Mouse (Mus musculus): Measurements from ENCODE around the gene Ncam2. TPM values are rescaled to one million over a fixed set of nuclear protein-coding genes. Genes with fewer than 3 reads are reported as not detected.
"Not testable (repeated sequence)": the region's sequence is repeated elsewhere in the genome, so short reads cannot be mapped to it uniquely, and the experiment has no call there.

Ncam2 gene
- polyA plus RNA-seq, 1 experiment from 2014 or later: 0.11 TPM

DNA sequence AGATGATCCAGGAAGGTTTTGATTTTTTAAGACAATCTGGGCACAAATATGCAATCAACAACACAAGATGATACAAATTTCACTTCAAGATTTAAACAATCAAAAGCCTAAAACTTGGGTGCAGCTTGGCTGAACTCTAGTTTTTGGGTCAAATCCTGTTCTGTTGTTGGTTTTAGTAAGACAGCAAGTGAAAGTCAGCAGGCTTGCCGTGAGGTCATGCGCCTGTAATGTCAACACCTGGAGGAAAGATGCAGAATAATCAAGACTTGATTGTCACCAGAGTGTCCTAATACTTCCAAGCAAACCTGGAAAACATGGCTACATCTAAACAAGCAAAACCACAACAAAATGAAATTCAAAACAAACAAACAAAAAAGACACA, 237.4 kb downstream of the Ncam2 start:
- TF ChIP-seq CTCF (IDR thresholded peaks at IDR 0.05) (no peak), EP300 (IDR thresholded peaks at IDR 0.05) (no peak)
- 85% methylated on average over 2 of the region's 2 CpGs for WGBS

GRCm38 (mm10) chr16:81450851-81451250, 250.4 kb downstream of the Ncam2 start:
- WGBS: 88% methylated on average over 5 of the region's 5 CpGs
- Histone ChIP-seq H3K36me3 (ENCODE audit: insufficient read depth, low read length) (no peaks in the 10 kb centered on the region), H3K9ac (replicated peaks; ENCODE audit: low read depth) (no peak overlapping the region), H3K4me3 (ENCODE audit: low read depth, low read length) (no peak overlapping the region), H3K27ac (ENCODE audit: low read length) (no peak overlapping the region), H3K9me3 (ENCODE audit: low read length) (no peaks in the 10 kb centered on the region), H3K4me1 (ENCODE audit: insufficient read depth, low read depth, low read length) (no peaks in the 10 kb centered on the region), H3K4me2 (replicated peaks; ENCODE audit: low read depth, low read length) (no peak overlapping the region), H3K27me3 (replicated peaks; ENCODE audit: insufficient read depth, low read length) (no peaks in the 10 kb centered on the region)
- DNase-seq (ENCODE audit: low spot score): no peak
- TF ChIP-seq CTCF (IDR thresholded peaks at IDR 0.05) (no peak), EP300 (IDR thresholded peaks at IDR 0.05) (no peak)
- ATAC-seq: no peak

More for the DNA sequence above, 237.4 kb downstream of the Ncam2 start:
- Histone ChIP-seq H3K9ac (replicated peaks; ENCODE audit: low read depth) (no peak overlapping the region), H3K27me3 (replicated peaks; ENCODE audit: insufficient read depth, low read length) (no peaks in the 10 kb centered on the region), H3K27ac (ENCODE audit: low read length) (no peak overlapping the region), H3K9me3 (ENCODE audit: low read length) (no peaks in the 10 kb centered on the region), H3K4me1 (ENCODE audit: insufficient read depth, low read depth, low read length) (no peaks in the 10 kb centered on the region), H3K36me3 (ENCODE audit: insufficient read depth, low read length) (no peaks in the 10 kb centered on the region), H3K4me2 (replicated peaks; ENCODE audit: low read depth, low read length) (no peak overlapping the region), H3K4me3 (ENCODE audit: low read depth, low read length) (no peak overlapping the region)
- no peak for DNase-seq (ENCODE audit: low spot score)
- ATAC-seq: no peak

- H3K4me3 ChIP-seq (ENCODE audit: low read depth, low read length): no peak overlapping the region
- no peak overlapping the region for H3K9ac ChIP-seq (replicated peaks; ENCODE audit: low read depth)
- H3K36me3 ChIP-seq (ENCODE audit: insufficient read depth, low read length): no peaks in the 10 kb centered on the region
- no peak for ATAC-seq
- H3K4me2 ChIP-seq (replicated peaks; ENCODE audit: low read depth, low read length): no peak overlapping the region
- H3K9me3 ChIP-seq (ENCODE audit: low read length): no peaks in the 10 kb centered on the region
- no peak for DNase-seq (ENCODE audit: low spot score)
- H3K27me3 ChIP-seq (replicated peaks; ENCODE audit: insufficient read depth, low read length): no peaks in the 10 kb centered on the region
- H3K27ac ChIP-seq (ENCODE audit: low read length): no peak overlapping the region
- no peak for TF ChIP-seq CTCF (IDR thresholded peaks at IDR 0.05)
- TF ChIP-seq EP300 (IDR thresholded peaks at IDR 0.05): no peak
- WGBS: 51% methylated on average over 2 of the region's 2 CpGs
- H3K4me1 ChIP-seq (ENCODE audit: insufficient read depth, low read depth, low read length): no peaks in the 10 kb centered on the region
These were observed 252.5 kb downstream of the Ncam2 start for GRCm38 (mm10) chr16:81452988-81453387.

DNA sequence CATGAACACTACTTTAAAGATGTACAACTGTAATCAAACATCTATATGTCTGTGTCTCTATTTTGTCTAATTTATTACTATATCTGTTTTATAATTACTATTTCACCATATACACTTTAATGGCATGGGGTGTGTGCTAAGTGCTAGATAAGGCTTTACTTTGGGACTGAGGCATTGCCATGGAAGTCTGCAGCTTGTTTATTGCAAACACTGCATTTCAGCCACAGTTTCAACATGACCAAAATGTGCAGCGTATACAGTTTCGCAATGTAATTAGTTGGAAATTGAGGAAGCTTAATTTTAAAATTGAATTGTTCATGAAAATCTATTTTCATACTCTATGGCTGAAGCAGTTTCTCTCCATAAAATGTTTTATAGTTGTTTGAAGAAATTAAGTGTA, 254.0 kb downstream of the Ncam2 start:
- H3K4me1 ChIP-seq (ENCODE audit: insufficient read depth, low read depth, low read length): no peaks in the 10 kb centered on the region
- no peaks in the 10 kb centered on the region for H3K27me3 ChIP-seq (replicated peaks; ENCODE audit: insufficient read depth, low read length)
- H3K9me3 ChIP-seq (ENCODE audit: low read length): no peaks in the 10 kb centered on the region
- no peaks in the 10 kb centered on the region for H3K36me3 ChIP-seq (ENCODE audit: insufficient read depth, low read length)
- no peak overlapping the region for H3K4me3 ChIP-seq (ENCODE audit: low read depth, low read length)
- TF ChIP-seq CTCF (IDR thresholded peaks at IDR 0.05) (no peak), EP300 (IDR thresholded peaks at IDR 0.05) (no peak)
- DNase-seq (ENCODE audit: low spot score) (peak; percentile 21), ATAC-seq (no peak)
- no peak overlapping the region for H3K4me2 ChIP-seq (replicated peaks; ENCODE audit: low read depth, low read length)
- WGBS: 74% methylated on average over 2 of the region's 2 CpGs
- no peak overlapping the region for H3K27ac ChIP-seq (ENCODE audit: low read length)
- no peak overlapping the region for H3K9ac ChIP-seq (replicated peaks; ENCODE audit: low read depth)

DNA sequence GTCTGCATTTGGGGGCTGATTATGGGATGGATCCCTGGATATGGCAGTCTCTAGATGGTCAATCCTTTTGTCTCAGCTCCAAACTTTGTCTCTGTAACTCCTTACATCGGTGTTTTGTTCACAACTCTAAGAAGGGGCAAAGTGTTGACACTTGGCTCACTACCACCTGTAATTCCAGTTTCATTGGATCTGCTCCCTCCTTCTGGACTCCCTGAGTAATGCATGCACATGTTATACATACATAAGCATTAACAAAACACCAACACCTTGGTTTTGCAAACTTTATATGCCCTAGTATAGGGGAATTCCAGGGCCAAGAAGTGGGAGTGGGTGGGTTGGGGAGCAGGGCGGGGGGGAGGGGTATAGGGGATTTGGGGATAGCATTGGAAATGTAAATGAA, 262.2 kb downstream of the Ncam2 start:
- H3K27me3 ChIP-seq (replicated peaks; ENCODE audit: insufficient read depth, low read length); H3K9ac ChIP-seq (replicated peaks; ENCODE audit: low read depth); DNase-seq (ENCODE audit: low spot score); H3K4me1 ChIP-seq (ENCODE audit: insufficient read depth, low read depth, low read length); H3K36me3 ChIP-seq (ENCODE audit: insufficient read depth, low read length); H3K4me3 ChIP-seq (ENCODE audit: low read depth, low read length); ATAC-seq; H3K4me2 ChIP-seq (replicated peaks; ENCODE audit: low read depth, low read length); H3K9me3 ChIP-seq (ENCODE audit: low read length); H3K27ac ChIP-seq (ENCODE audit: low read length): not testable (repeated sequence)
- WGBS: 75% methylated on average over 2 of the region's 2 CpGs

- Histone ChIP-seq H3K4me1 (ENCODE audit: insufficient read depth, low read depth, low read length) (no peaks in the 10 kb centered on the region), H3K4me3 (ENCODE audit: low read depth, low read length) (no peak overlapping the region), H3K36me3 (ENCODE audit: insufficient read depth, low read length) (no peaks in the 10 kb centered on the region), H3K27ac (ENCODE audit: low read length) (no peak overlapping the region), H3K27me3 (replicated peaks; ENCODE audit: insufficient read depth, low read length) (no peaks in the 10 kb centered on the region), H3K9ac (replicated peaks; ENCODE audit: low read depth) (no peak overlapping the region), H3K4me2 (replicated peaks; ENCODE audit: low read depth, low read length) (no peak overlapping the region), H3K9me3 (ENCODE audit: low read length) (no peaks in the 10 kb centered on the region)
- 32% methylated on average over 1 of the region's 1 CpGs for WGBS
- ATAC-seq: no peak
- DNase-seq (ENCODE audit: low spot score): no peak
- no peak for TF ChIP-seq CTCF (IDR thresholded peaks at IDR 0.05)
- TF ChIP-seq EP300 (IDR thresholded peaks at IDR 0.05): no peak
These were observed 272.4 kb downstream of the Ncam2 start for GRCm38 (mm10) chr16:81472925-81473324.

- Histone ChIP-seq H3K27ac (ENCODE audit: low read length) (no peak overlapping the region), H3K9ac (replicated peaks; ENCODE audit: low read depth) (no peak overlapping the region), H3K9me3 (ENCODE audit: low read length) (no peaks in the 10 kb centered on the region), H3K4me2 (replicated peaks; ENCODE audit: low read depth, low read length) (no peak overlapping the region), H3K27me3 (replicated peaks; ENCODE audit: insufficient read depth, low read length) (no peaks in the 10 kb centered on the region), H3K4me3 (ENCODE audit: low read depth, low read length) (no peak overlapping the region), H3K4me1 (ENCODE audit: insufficient read depth, low read depth, low read length) (no peaks in the 10 kb centered on the region), H3K36me3 (ENCODE audit: insufficient read depth, low read length) (no peaks in the 10 kb centered on the region)
- TF ChIP-seq EP300 (IDR thresholded peaks at IDR 0.05) (no peak), CTCF (IDR thresholded peaks at IDR 0.05) (no peak)
- ATAC-seq (no peak), DNase-seq (ENCODE audit: low spot score) (no peak)
These were observed 280.6 kb downstream of the Ncam2 start for GRCm38 (mm10) chr16:81481058-81481457.
